Mouse (Mus musculus): Measurements from ENCODE around the gene Akr1a1. TPM values are rescaled to one million over a fixed set of nuclear protein-coding genes. Genes with fewer than 3 reads are reported as not detected.

The Akr1a1 gene
- 272 and 380 TPM in 2 replicates for polyA plus RNA-seq (2012; rRNA removed)

DNA sequence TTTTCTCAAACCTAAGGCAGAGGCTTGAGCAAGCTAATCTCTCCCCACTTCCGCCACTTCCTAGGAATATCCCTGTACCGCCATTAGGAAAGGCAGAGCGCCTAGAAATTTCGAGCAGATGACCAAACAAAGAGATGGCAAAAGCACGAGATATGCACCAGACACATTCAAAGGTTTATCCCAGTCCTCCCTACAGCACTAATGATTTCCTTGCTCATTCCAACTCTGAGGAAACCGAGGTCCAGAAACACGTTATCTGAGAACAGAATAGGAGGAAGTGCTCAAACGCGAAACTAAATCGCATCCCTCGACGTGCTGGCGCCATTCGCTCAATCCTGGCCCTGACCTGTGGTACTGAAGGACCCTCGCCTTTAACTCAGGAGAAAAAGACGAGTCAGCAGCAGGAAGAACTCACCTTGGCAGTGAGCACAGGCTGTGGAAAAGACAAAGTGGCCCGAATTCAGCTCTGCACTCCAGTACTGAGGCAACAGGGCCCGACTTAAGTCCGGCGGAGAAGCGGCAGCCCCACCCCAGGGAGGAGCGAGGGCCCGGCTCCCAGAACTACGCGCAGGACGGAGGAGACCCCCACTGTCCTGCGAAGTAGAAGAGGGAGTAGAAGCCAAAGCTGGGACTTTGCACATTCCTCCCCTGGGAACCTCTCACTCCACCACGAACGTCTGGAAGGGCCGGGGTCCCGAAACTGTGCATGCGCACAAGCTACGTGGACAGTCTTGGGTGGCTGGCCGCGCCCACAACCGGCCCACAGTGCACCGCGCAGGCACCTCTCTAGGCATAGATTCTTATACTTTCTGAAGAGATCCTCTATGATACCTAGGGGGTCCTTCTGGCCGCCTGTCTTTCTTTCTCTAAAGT lies at the start of gene Akr1a1:
TSS of gene Akr1a1 (minus strand) at position 757 of the 873 bp plus-strand sequence.

DNA sequence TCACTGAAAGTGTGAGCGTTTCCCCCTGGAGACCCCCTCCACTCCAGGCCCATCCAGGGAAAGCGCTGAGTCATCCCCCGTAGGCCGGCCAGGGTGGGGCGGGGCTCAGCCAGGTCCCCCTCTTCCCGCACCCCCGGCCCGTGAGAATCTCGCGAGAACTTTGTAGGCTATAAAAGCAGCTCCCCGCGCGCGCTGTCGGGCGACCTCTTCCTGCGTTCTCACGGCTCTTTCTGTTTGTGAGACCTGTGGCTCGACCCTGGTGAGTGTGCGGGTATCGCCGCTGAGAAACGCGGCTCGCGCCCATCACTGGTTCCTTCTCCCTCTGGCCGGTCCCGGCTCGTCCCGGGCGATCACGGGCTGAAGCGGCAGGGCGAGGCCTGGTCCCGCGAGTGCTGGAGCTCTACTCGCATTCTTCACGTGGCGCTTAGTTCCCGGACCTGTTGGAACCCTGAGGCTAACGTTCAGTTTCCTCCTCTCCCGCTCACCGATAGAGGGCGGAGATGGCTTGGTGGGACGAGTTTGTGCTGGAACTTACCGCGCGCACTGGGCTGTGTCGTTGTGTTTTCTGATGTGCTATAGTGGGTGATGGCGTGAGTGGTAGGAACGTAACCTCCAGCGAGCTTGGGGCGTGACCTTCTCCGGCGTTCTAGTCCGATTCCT lies 34.1 kb upstream of the Akr1a1 start, which contains the start of gene Prdx1:
TSS of gene Prdx1 (plus strand) at position 143 of the 660 bp plus-strand sequence.

DNA sequence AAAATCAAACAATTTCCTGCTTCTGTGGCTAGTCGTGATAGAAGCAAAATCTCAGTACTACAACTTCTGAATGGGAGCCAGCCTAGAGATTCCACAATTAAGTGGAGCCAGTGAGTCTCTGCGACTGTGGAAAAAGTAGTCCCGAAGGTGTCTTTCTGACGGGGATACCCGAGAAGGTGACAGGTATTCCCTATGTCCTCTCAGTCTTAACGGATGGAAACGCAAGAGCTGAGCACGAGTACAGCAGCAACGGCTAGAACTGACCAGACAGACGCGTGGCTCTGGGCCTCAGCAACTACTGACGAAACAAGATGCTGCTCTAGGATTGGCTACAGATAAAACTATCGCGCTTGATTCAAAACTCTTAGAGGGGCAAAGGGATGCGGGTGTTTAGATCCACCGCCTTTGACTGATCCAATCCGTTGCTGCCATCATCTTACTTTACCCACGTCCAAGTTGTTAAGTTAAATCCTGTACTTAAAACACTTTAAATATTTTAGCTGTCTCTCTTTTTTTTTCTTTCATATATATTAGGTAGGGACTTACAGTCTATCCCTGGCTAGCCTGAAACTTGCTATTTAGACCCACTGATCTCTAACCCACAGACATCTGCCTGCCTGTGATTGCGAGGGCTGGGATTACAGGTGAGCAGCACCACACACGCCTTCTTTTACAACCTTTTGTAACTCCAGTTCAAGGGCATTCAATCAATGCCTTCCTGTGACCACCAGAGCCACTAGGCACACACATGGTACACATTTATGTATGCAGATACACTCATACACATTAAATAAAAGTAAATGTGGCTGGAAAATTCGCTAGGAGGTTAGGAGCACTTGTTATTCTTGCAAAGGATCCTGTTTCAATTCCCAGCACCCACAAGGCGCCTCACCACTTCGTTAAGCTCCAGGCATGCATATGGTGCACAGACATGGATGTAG lies 23.5 kb downstream of the Akr1a1 start, which contains the start of gene Nasp:
TSS of gene Nasp (minus strand) at position 220 of the 941 bp plus-strand sequence.

DNA sequence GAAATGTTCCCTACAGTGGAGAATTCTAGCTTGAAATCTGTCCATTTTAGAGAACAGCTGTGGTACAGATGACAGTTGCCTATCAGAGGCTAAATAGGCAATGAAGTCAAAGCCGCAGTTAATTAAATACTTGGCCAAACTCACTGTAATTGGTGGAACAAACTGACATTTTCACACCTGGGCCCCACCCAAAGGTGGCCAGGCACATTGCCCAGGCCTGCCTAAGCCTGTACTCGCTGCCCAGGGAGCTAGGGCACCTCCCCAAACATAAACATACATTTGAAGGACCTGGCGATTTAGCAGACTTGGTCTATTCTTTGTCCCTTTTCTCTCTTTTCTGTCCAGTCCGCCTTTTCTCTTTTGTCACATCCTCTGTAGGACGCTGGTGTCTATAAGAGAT lies 55.1 kb downstream of the Akr1a1 start, which contains the start of gene Ccdc17:
TSS of gene Ccdc17 (plus strand) at position 276 of the 400 bp plus-strand sequence.

Other genes with a start within 250 kb of the Akr1a1 start
- gene Mast2, start 187.5 kb downstream of the Akr1a1 start, polyA plus RNA-seq (2012; rRNA removed), result 43.6 and 44.9 TPM in 2 replicates
- 0.18 and 0.27 TPM in 2 replicates for gene Ipp, start 144.1 kb downstream of the Akr1a1 start, polyA plus RNA-seq (2012; rRNA removed)
- 1.1 and 1.5 TPM in 2 replicates for gene Tmem69, start 95.7 kb downstream of the Akr1a1 start, polyA plus RNA-seq (2012; rRNA removed)
- gene Gpbp1l1, start 94.0 kb downstream of the Akr1a1 start, polyA plus RNA-seq (2012; rRNA removed), result 8.5 and 10.0 TPM in 2 replicates
- 3.2 and 3.3 TPM in 2 replicates for gene Ccdc17, start 55.0 kb downstream of the Akr1a1 start, polyA plus RNA-seq (2012; rRNA removed)
- gene Nasp, start 23.7 kb downstream of the Akr1a1 start, polyA plus RNA-seq (2012; rRNA removed), result 0.74 and 1.0 TPM in 2 replicates
- gene Prdx1, start 33.9 kb upstream of the Akr1a1 start, polyA plus RNA-seq (2012; rRNA removed), result 15.3 and 19.3 TPM in 2 replicates
- gene Mmachc, start 56.7 kb upstream of the Akr1a1 start, polyA plus RNA-seq (2012; rRNA removed), result 3.1 and 4.9 TPM in 2 replicates
- 8.5 and 12.1 TPM in 2 replicates for gene Ccdc163, start 56.8 kb upstream of the Akr1a1 start, polyA plus RNA-seq (2012; rRNA removed)
- gene Tesk2, start 69.3 kb upstream of the Akr1a1 start, polyA plus RNA-seq (2012; rRNA removed), result 0.76 and 0.88 TPM in 2 replicates
- gene Toe1, start 156.0 kb upstream of the Akr1a1 start, polyA plus RNA-seq (2012; rRNA removed), result 5.2 and 5.8 TPM in 2 replicates
- 1.5 and 2.4 TPM in 2 replicates for gene Mutyh, start 156.0 kb upstream of the Akr1a1 start, polyA plus RNA-seq (2012; rRNA removed)
- gene Hpdl, start 170.0 kb upstream of the Akr1a1 start, polyA plus RNA-seq (2012; rRNA removed), result 2.9 and 3.9 TPM in 2 replicates
- 0.06 and 0.26 TPM in 2 replicates for gene Zswim5, start 225.7 kb upstream of the Akr1a1 start, polyA plus RNA-seq (2012; rRNA removed)

Measured in stomach, adult 2 months (tissue).